Mouse (Mus musculus): Measurements from ENCODE around the gene Med13l.

GRCm38 (mm10) chr5:118590868-118591267 is 30.4 kb downstream of the Med13l start:
- no peak for TF ChIP-seq POLR2A (IDR thresholded peaks at IDR 0.05; ENCODE audit: control insufficient read depth, low read depth, low read length)
- no peak for TF ChIP-seq CTCF (IDR thresholded peaks at IDR 0.05; ENCODE audit: control insufficient read depth, insufficient read depth, insufficient replicate concordance, low read depth, low read length)

Data from testis, adult 2 months (tissue).